8 mouse cellular contexts compared by ENCODE assay signal in genomic region chr11:117627746-117628311, GRCm38 (mm10). TPM values are rescaled to one million over a fixed set of nuclear protein-coding genes. Genes with fewer than 3 reads are reported as not detected.
DNase-seq lines count a peak whose midpoint lies in the region; ATAC-seq lines count a peak whose summit lies in the region.

No protein-coding gene starts in this region.

- peaks cover 48% of the 10 kb centered on the region for H3K27me3 ChIP-seq in heart, embryonic 13.5 days (replicated peaks)
- no peaks in the 10 kb centered on the region for H3K27me3 ChIP-seq in forebrain, embryonic 15.5 days
- H3K27me3 ChIP-seq in midbrain, embryonic 14.5 days (ENCODE audit: control insufficient read depth, insufficient read depth, low read length) = no peaks in the 10 kb centered on the region
- H3K27me3 ChIP-seq in liver, embryonic 12.5 days (replicated peaks) = peaks cover 54% of the 10 kb centered on the region

- no peaks in the 10 kb centered on the region for H3K36me3 ChIP-seq in heart, embryonic 13.5 days
- no peaks in the 10 kb centered on the region for H3K36me3 ChIP-seq in forebrain, embryonic 15.5 days
- no peaks in the 10 kb centered on the region for H3K36me3 ChIP-seq in midbrain, embryonic 14.5 days (ENCODE audit: control insufficient read depth, insufficient read depth, low read length)
- no peaks in the 10 kb centered on the region for H3K36me3 ChIP-seq in liver, embryonic 12.5 days

- no peak for DNase-seq in heart, adult 18-20 months
- DNase-seq in R1 (ENCODE audit: low read depth, low spot score) = peak; percentile 70
- DNase-seq in midbrain, embryonic 14.5 days = peak; percentile 59
- DNase-seq in kidney, adult 18-20 months = no peak
- no peak for DNase-seq in urinary bladder, adult 2 months (ENCODE audit: low spot score)

- H3K27ac ChIP-seq in heart, embryonic 13.5 days (replicated peaks) = 0 out of 2 replicates have a peak overlapping the region, but pooled peaks have one; percentile 9
- H3K27ac ChIP-seq in forebrain, embryonic 15.5 days (replicated peaks) = peak overlapping the region; percentile 96
- peak overlapping the region; percentile 91 for H3K27ac ChIP-seq in midbrain, embryonic 14.5 days (replicated peaks; ENCODE audit: low read depth, low read length)
- H3K27ac ChIP-seq in liver, embryonic 12.5 days = no peak overlapping the region

- H3K9me3 ChIP-seq in heart, embryonic 13.5 days = no peaks in the 10 kb centered on the region
- no peaks in the 10 kb centered on the region for H3K9me3 ChIP-seq in forebrain, embryonic 15.5 days
- no peaks in the 10 kb centered on the region for H3K9me3 ChIP-seq in midbrain, embryonic 14.5 days (ENCODE audit: control insufficient read depth, low read length)
- H3K9me3 ChIP-seq in liver, embryonic 12.5 days (replicated peaks) = no peaks in the 10 kb centered on the region

- peaks cover 14% of the 10 kb centered on the region for H3K4me1 ChIP-seq in heart, embryonic 13.5 days
- H3K4me1 ChIP-seq in forebrain, embryonic 15.5 days = peaks cover 45% of the 10 kb centered on the region
- H3K4me1 ChIP-seq in midbrain, embryonic 14.5 days (ENCODE audit: control insufficient read depth, insufficient read depth, low read length) = peaks cover 27% of the 10 kb centered on the region
- H3K4me1 ChIP-seq in liver, embryonic 12.5 days = no peaks in the 10 kb centered on the region

- 18% methylated on average over 9 of the region's 9 CpGs for WGBS in heart, embryonic 13.5 days
- 6% methylated on average over 9 of the region's 9 CpGs for WGBS in forebrain, embryonic 15.5 days
- 14% methylated on average over 9 of the region's 9 CpGs for WGBS in midbrain, embryonic 14.5 days
- WGBS in liver, embryonic 12.5 days (ENCODE audit: insufficient replicate concordance) = 13% methylated on average over 9 of the region's 9 CpGs

- ATAC-seq in heart, embryonic 13.5 days (ENCODE audit: extremely low read depth, insufficient number of reproducible peaks, low FRiP score, low TSS enrichment) = no peak
- ATAC-seq in forebrain, embryonic 15.5 days (replicated peaks) = peak; percentile 55
- ATAC-seq in midbrain, embryonic 14.5 days (ENCODE audit: low FRiP score, low TSS enrichment) = no peak; the same call in 1 of the 2 replicates
- no peak for ATAC-seq in liver, embryonic 12.5 days

- H3K9ac ChIP-seq in heart, embryonic 13.5 days = peak overlapping the region; percentile 37; the same call in 1 of the 2 replicates
- H3K9ac ChIP-seq in forebrain, embryonic 15.5 days (replicated peaks) = peak overlapping the region; percentile 50
- H3K9ac ChIP-seq in midbrain, embryonic 14.5 days (replicated peaks; ENCODE audit: low read length) = peak overlapping the region; percentile 43; the same call in 1 of the 2 replicates
- H3K9ac ChIP-seq in liver, embryonic 12.5 days = no peak overlapping the region

- H3K4me2 ChIP-seq in heart, embryonic 13.5 days = peak overlapping the region; percentile 33
- H3K4me2 ChIP-seq in forebrain, embryonic 15.5 days (replicated peaks) = peak overlapping the region; percentile 45
- H3K4me2 ChIP-seq in midbrain, embryonic 14.5 days (ENCODE audit: low read length) = peak overlapping the region; percentile 35
- no peak overlapping the region for H3K4me2 ChIP-seq in liver, embryonic 12.5 days

- H3K4me3 ChIP-seq in heart, embryonic 13.5 days = no peak overlapping the region
- H3K4me3 ChIP-seq in forebrain, embryonic 15.5 days = peak overlapping the region; percentile 29
- H3K4me3 ChIP-seq in midbrain, embryonic 14.5 days (replicated peaks; ENCODE audit: low read depth, low read length) = 0 out of 2 replicates have a peak overlapping the region, but pooled peaks have one; percentile 10
- H3K4me3 ChIP-seq in liver, embryonic 12.5 days = no peak overlapping the region

RNA-seq across cellular contexts. Expression of gene Tnrc6c, which starts 26.3 kb away (rescaled TPM):
- 6.0 TPM in 2 replicates for polyA plus RNA-seq in heart, embryonic 13.5 days (2015; fragmentation: Nextera tagmentation; extraction: Ambion mirVana)
- 10 to 100 TPM; 28.1 to 32.0 TPM for total RNA-seq in heart, adult 18-20 months (2021)
- polyA plus RNA-seq in forebrain, embryonic 15.5 days (2015; fragmentation: Nextera tagmentation; extraction: Ambion mirVana) = 29.2 and 31.0 TPM in 2 replicates
- polyA plus RNA-seq in midbrain, embryonic 14.5 days (2014; fragmentation: Nextera tagmentation; extraction: Ambion mirVana) = 34.0 and 35.1 TPM in 2 replicates
- polyA plus RNA-seq in urinary bladder, adult 2 months (2012; rRNA removed) = 11.9 and 19.1 TPM in 2 replicates
- 4.7 and 4.8 TPM in 2 replicates for polyA plus RNA-seq in liver, embryonic 12.5 days (2016; fragmentation: Nextera tagmentation; extraction: Ambion mirVana)

Comparison
In these comparisons a context has a peak if more than half of its experiments do, and no peak if none do; other contexts are left out.
1. H3K4me3 ChIP-seq: peak in forebrain, embryonic 15.5 days (single experiment) and midbrain, embryonic 14.5 days (single experiment); none in heart, embryonic 13.5 days (single experiment) and liver, embryonic 12.5 days (single experiment).
2. DNase-seq: peak in R1 (single experiment) and midbrain, embryonic 14.5 days (single experiment); none in heart, adult 18-20 months (0 of 2), kidney, adult 18-20 months (single experiment) and urinary bladder, adult 2 months (single experiment).